Comparison of ENCODE assay signal across 8 mouse cellular contexts in the genomic region with DNA sequence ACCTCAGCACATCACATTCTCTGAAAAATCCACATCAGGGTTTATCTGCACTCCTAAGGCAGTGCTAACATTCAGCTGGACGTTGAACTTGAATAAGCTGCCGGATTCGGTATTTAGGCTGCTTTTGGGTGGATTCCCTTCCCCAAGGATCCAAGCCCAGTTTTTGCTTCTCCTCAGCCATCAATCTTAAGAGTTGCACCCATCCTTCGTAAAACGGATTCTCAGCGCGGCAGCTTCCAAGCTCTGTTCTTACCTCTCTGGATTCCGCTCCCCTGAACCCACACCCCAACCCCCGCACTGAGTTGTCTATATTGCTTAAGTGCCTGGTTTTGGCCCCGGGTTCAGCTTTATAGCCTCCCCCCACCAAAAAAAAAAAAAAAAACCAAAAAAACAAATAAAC. TPM values are rescaled to one million over a fixed set of nuclear protein-coding genes. Genes with fewer than 3 reads are reported as not detected.
A peak's percentile ranks its signal among the peaks of the same experiment; 100 is the strongest.
DNase-seq lines count a peak whose midpoint lies in the region; ATAC-seq and TF ChIP-seq lines count a peak whose summit lies in the region.

No protein-coding gene starts in this region.

- whole genome bisulfite sequencing in hindbrain, embryonic 15.5 days, result 5% methylated on average over 10 of the region's 10 CpGs

- DNase-seq in gastrocnemius, adult 2 months, result no peak
- DNase-seq in gastrocnemius, adult 18-20 months (ENCODE audit: low spot score), result no peak
- DNase-seq in urinary bladder, postnatal 14 days (ENCODE audit: low spot score), result peak; percentile 18
- DNase-seq in urinary bladder, postnatal 4 days (ENCODE audit: low spot score in 2 of 2), result no peak
- peak; percentile 33 to 39 for DNase-seq in lung, postnatal 4 days

- peak overlapping the region; percentile 89 for H3K4me3 ChIP-seq in gastrocnemius, adult 2 months
- H3K4me3 ChIP-seq in hindbrain, embryonic 15.5 days, result peak overlapping the region; percentile 97

- peak overlapping the region; percentile 80 for H3K4me2 ChIP-seq in hindbrain, embryonic 15.5 days

- peaks cover 38% of the 10 kb centered on the region for H3K4me1 ChIP-seq in hindbrain, embryonic 15.5 days (replicated peaks)

- TF ChIP-seq CTCF in gastrocnemius, adult 2 months (IDR thresholded peaks at IDR 0.05), result no peak

- H3K9me3 ChIP-seq in hindbrain, embryonic 15.5 days, result no peaks in the 10 kb centered on the region

- intact Hi-C loops in gastrocnemius, adult 2 months (cut with DNase I), result no loop called here

- ATAC-seq in hindbrain, embryonic 15.5 days (ENCODE audit: low FRiP score, low read depth), result no peak
- ATAC-seq in inflammation-experienced regulatory T-cells, adult 6 months, result no peak
- ATAC-seq in megakaryocyte, adult 5-6 weeks (ENCODE audit: poor library complexity, severe bottlenecking), result no peak

- H3K27me3 ChIP-seq in hindbrain, embryonic 15.5 days, result peaks cover 8% of the 10 kb centered on the region

- H3K27ac ChIP-seq in gastrocnemius, adult 2 months, result peak overlapping the region; percentile 84; the same call in 1 of the 2 replicates
- peak overlapping the region; percentile 100 for H3K27ac ChIP-seq in hindbrain, embryonic 15.5 days (replicated peaks)

- H3K36me3 ChIP-seq in hindbrain, embryonic 15.5 days, result no peaks in the 10 kb centered on the region

- peak overlapping the region; percentile 40 for H3K9ac ChIP-seq in hindbrain, embryonic 15.5 days

RNA-seq across cellular contexts. Expression of gene Adgrl1, which starts 1.4 kb away (rescaled TPM):
- 10 to 100 TPM; 14.7 to 22.5 TPM for total RNA-seq in gastrocnemius, adult 2 months (2021)
- 10 to 100 TPM; 14.1 to 17.2 TPM for total RNA-seq in gastrocnemius, adult 18-20 months (2021)
- 56.8 and 62.0 TPM in 2 replicates for polyA plus RNA-seq in hindbrain, embryonic 15.5 days (2015; fragmentation: Nextera tagmentation; extraction: Ambion mirVana)
- polyA plus RNA-seq in inflammation-experienced regulatory T-cells, adult 6 months (2017; shearing (Covaris generic)), result 10 to 100 TPM in 2 of 3 experiments, 1 to 10 TPM in 1; 5.1 to 13.8 (median 11.3) TPM
- total RNA-seq in megakaryocyte, adult 5-6 weeks (2015), result 2.4 and 3.6 TPM in 2 replicates
- total RNA-seq in megakaryocyte, adult 5-6 weeks (2017), result 1.7 TPM in 2 replicates

RNA-seq across cellular contexts. Expression of gene Gm10644, which starts 56.5 kb away (rescaled TPM):
- under 1 TPM; 0.64 to 0.84 TPM for total RNA-seq in gastrocnemius, adult 2 months (2021)
- total RNA-seq in gastrocnemius, adult 18-20 months (2021), result under 1 TPM; 0.57 to 0.75 TPM
- polyA plus RNA-seq in hindbrain, embryonic 15.5 days (2015; fragmentation: Nextera tagmentation; extraction: Ambion mirVana), result 1.1 TPM in 2 replicates
- polyA plus RNA-seq in inflammation-experienced regulatory T-cells, adult 6 months (2017; shearing (Covaris generic)), result 1 to 10 TPM in 1 of 3 experiments, under 1 TPM in 2; 0.16 to 1.5 (median 0.52) TPM
- total RNA-seq in megakaryocyte, adult 5-6 weeks (2015), result 0.09 and 0.31 TPM in 2 replicates
- 0.40 and 0.94 TPM in 2 replicates for total RNA-seq in megakaryocyte, adult 5-6 weeks (2017)

RNA-seq across cellular contexts. Expression of gene Asf1b, which starts 56.9 kb away (rescaled TPM):
- under 1 TPM; 0.23 to 0.42 TPM for total RNA-seq in gastrocnemius, adult 2 months (2021)
- under 1 TPM; 0.24 to 0.32 TPM for total RNA-seq in gastrocnemius, adult 18-20 months (2021)
- polyA plus RNA-seq in hindbrain, embryonic 15.5 days (2015; fragmentation: Nextera tagmentation; extraction: Ambion mirVana), result 12.8 and 14.7 TPM in 2 replicates
- polyA plus RNA-seq in inflammation-experienced regulatory T-cells, adult 6 months (2017; shearing (Covaris generic)), result 100 to 1,000 TPM in 1 of 3 experiments, 10 to 100 TPM in 2; 26.0 to 159 (median 26.4) TPM
- total RNA-seq in megakaryocyte, adult 5-6 weeks (2015), result 87.3 and 95.0 TPM in 2 replicates
- 68.5 and 71.1 TPM in 2 replicates for total RNA-seq in megakaryocyte, adult 5-6 weeks (2017)

Comparison
In these comparisons a context has a peak if more than half of its experiments do, and no peak if none do; other contexts are left out.
1. DNase-seq: peak in urinary bladder, postnatal 14 days (single experiment) and lung, postnatal 4 days (2 of 2); none in gastrocnemius, adult 2 months (single experiment), gastrocnemius, adult 18-20 months (single experiment) and urinary bladder, postnatal 4 days (0 of 2).
2. RNA of gene Asf1b, which starts 56.9 kb away (total RNA-seq): 68.5 to 95.0 TPM in megakaryocyte, adult 5-6 weeks; 0.23 to 0.42 TPM in gastrocnemius, adult 2 months and 0.24 to 0.32 TPM in gastrocnemius, adult 18-20 months; every median in the first group is over 10 times any median in the second.